Mouse (Mus musculus) thymus, adult 2 months (tissue): ENCODE data around the gene Hes1.

Experiments used
- CTCF ChIP-seq: fragments of 200-500 bp; IDR thresholded peaks from 2 replicates; pipeline ENCODE4 v1.5.1; 2012; ENCODE audit warnings: mild to moderate bottlenecking, control low read depth, low read length, moderate library complexity, borderline replicate concordance; ENCODE audit not compliant: control insufficient read depth, poor library complexity, insufficient read depth; ENCODE audit errors: extremely low read depth
- POLR2A ChIP-seq: fragments of 200-500 bp; IDR thresholded peaks from 2 replicates; pipeline ENCODE4 v1.6.1; 2012; ENCODE audit warnings: mild to moderate bottlenecking, low read length, control low read depth, moderate library complexity; ENCODE audit not compliant: control insufficient read depth, poor library complexity, insufficient read depth; ENCODE audit errors: extremely low read depth

- TF ChIP-seq CTCF (no peak), POLR2A (no peak)
Measured at GRCm38 (mm10) chr16:30028184-30028583, 36.0 kb upstream of the Hes1 start.
